Mouse (Mus musculus): ENCODE measurements around the gene Gm49510. TPM values are rescaled to one million over a fixed set of nuclear protein-coding genes. Genes with fewer than 3 reads are reported as not detected.
A peak's percentile ranks its signal among the peaks of the same experiment; 100 is the strongest.
"Not testable (repeated sequence)": the region's sequence is repeated elsewhere in the genome, so short reads cannot be mapped to it uniquely, and the experiment has no call there.

The Gm49510 gene
- polyA plus RNA-seq, 1 experiment from 2014 or later, result not detected

GRCm38 (mm10) chr15:78873803-78874435 is 25.5 kb upstream of the Gm49510 start:
- ATAC-seq (ENCODE audit: insufficient number of reproducible peaks, insufficient read depth, low FRiP score, low read depth), result no peak
- H3K4me2 ChIP-seq (ENCODE audit: low read length), result no peak overlapping the region
- peaks cover 12 to 19% of the 10 kb centered on the region in 2 experiments for H3K4me1 ChIP-seq (ENCODE audit: control insufficient read depth in 2 of 2, insufficient read depth in 2 of 2, low read length in 2 of 2)
- no peak overlapping the region for H3K9ac ChIP-seq (ENCODE audit: low read length)
- H3K27me3 ChIP-seq (ENCODE audit: control insufficient read depth, insufficient read depth, low read length), result no peaks in the 10 kb centered on the region
- H3K4me3 ChIP-seq (ENCODE audit: control insufficient read depth in 1 of 2, insufficient read depth in 1 of 2, low read depth in 1 of 2, low read length in 2 of 2), result no peak overlapping the region
- WGBS, result 43% methylated on average over 13 of the region's 13 CpGs
- no peaks in the 10 kb centered on the region for H3K9me3 ChIP-seq (ENCODE audit: control insufficient read depth, low read length)
- H3K36me3 ChIP-seq (ENCODE audit: control insufficient read depth, insufficient read depth, low read length), result no peaks in the 10 kb centered on the region
- H3K27ac ChIP-seq (replicated peaks in 1 of 2; ENCODE audit: control insufficient read depth in 1 of 2, insufficient read depth in 1 of 2, low read depth in 2 of 2, low read length in 2 of 2), result no peak overlapping the region

- Histone ChIP-seq H3K9ac (ENCODE audit: low read length) (no peak overlapping the region), H3K4me1 (ENCODE audit: control insufficient read depth in 2 of 2, insufficient read depth in 2 of 2, low read length in 2 of 2) (peaks cover 16 to 24% of the 10 kb centered on the region in 2 experiments), H3K36me3 (ENCODE audit: control insufficient read depth, insufficient read depth, low read length) (peaks cover 7% of the 10 kb centered on the region; the same call in 1 of the 2 replicates), H3K4me3 (ENCODE audit: control insufficient read depth in 1 of 2, insufficient read depth in 1 of 2, low read depth in 1 of 2, low read length in 2 of 2) (no peak overlapping the region), H3K27ac (replicated peaks in 1 of 2; ENCODE audit: control insufficient read depth in 1 of 2, insufficient read depth in 1 of 2, low read depth in 2 of 2, low read length in 2 of 2) (no peak overlapping the region), H3K4me2 (ENCODE audit: low read length) (no peak overlapping the region), H3K27me3 (ENCODE audit: control insufficient read depth, insufficient read depth, low read length) (no peaks in the 10 kb centered on the region), H3K9me3 (ENCODE audit: control insufficient read depth, low read length) (no peaks in the 10 kb centered on the region)
- WGBS, result 72% methylated on average over 8 of the region's 8 CpGs
- ATAC-seq (ENCODE audit: insufficient number of reproducible peaks, insufficient read depth, low FRiP score, low read depth), result no peak
Measured at GRCm38 (mm10) chr15:78874989-78875388, 24.5 kb upstream of the Gm49510 start.

GRCm38 (mm10) chr15:78875537-78875936 is 23.9 kb upstream of the Gm49510 start:
- 81% methylated on average over 5 of the region's 5 CpGs for WGBS

GRCm38 (mm10) chr15:78876258-78876696 is 23.2 kb upstream of the Gm49510 start:
- Histone ChIP-seq H3K9ac (ENCODE audit: low read length) (peak overlapping the region; percentile 94), H3K4me2 (ENCODE audit: low read length) (peak overlapping the region; percentile 86), H3K9me3 (ENCODE audit: control insufficient read depth, low read length) (no peaks in the 10 kb centered on the region), H3K27me3 (ENCODE audit: control insufficient read depth, insufficient read depth, low read length) (no peaks in the 10 kb centered on the region), H3K4me3 (ENCODE audit: control insufficient read depth in 1 of 2, insufficient read depth in 1 of 2, low read depth in 1 of 2, low read length in 2 of 2) (peak overlapping the region; percentile 64 to 80), H3K4me1 (ENCODE audit: control insufficient read depth in 2 of 2, insufficient read depth in 2 of 2, low read length in 2 of 2) (peaks cover 16 to 30% of the 10 kb centered on the region in 2 experiments), H3K27ac (replicated peaks in 1 of 2; ENCODE audit: control insufficient read depth in 1 of 2, insufficient read depth in 1 of 2, low read depth in 2 of 2, low read length in 2 of 2) (peak overlapping the region; percentile 97 to 99), H3K36me3 (ENCODE audit: control insufficient read depth, insufficient read depth, low read length) (peaks cover 16% of the 10 kb centered on the region)
- ATAC-seq (ENCODE audit: insufficient number of reproducible peaks, insufficient read depth, low FRiP score, low read depth), result no peak
- WGBS, result 1% methylated on average over 17 of the region's 17 CpGs

More at GRCm38 (mm10) chr15:78875537-78875936, 23.9 kb upstream of the Gm49510 start:
- no peak overlapping the region for H3K4me3 ChIP-seq (ENCODE audit: control insufficient read depth in 1 of 2, insufficient read depth in 1 of 2, low read depth in 1 of 2, low read length in 2 of 2)
- H3K4me1 ChIP-seq (ENCODE audit: control insufficient read depth in 2 of 2, insufficient read depth in 2 of 2, low read length in 2 of 2), result peaks cover 16 to 29% of the 10 kb centered on the region in 2 experiments
- ATAC-seq (ENCODE audit: insufficient number of reproducible peaks, insufficient read depth, low FRiP score, low read depth), result no peak
- peak overlapping the region; percentile 86 for H3K4me2 ChIP-seq (ENCODE audit: low read length)
- H3K36me3 ChIP-seq (ENCODE audit: control insufficient read depth, insufficient read depth, low read length), result peaks cover 10% of the 10 kb centered on the region; the same call in 1 of the 2 replicates
- no peaks in the 10 kb centered on the region for H3K27me3 ChIP-seq (ENCODE audit: control insufficient read depth, insufficient read depth, low read length)
- peak overlapping the region in 1 of 2 experiments; percentile 97; a peak in 1 of 4 replicates for H3K27ac ChIP-seq (replicated peaks in 1 of 2; ENCODE audit: control insufficient read depth in 1 of 2, insufficient read depth in 1 of 2, low read depth in 2 of 2, low read length in 2 of 2)
- H3K9ac ChIP-seq (ENCODE audit: low read length), result peak overlapping the region; percentile 94
- no peaks in the 10 kb centered on the region for H3K9me3 ChIP-seq (ENCODE audit: control insufficient read depth, low read length)

GRCm38 (mm10) chr15:78876991-78877809 is 22.3 kb upstream of the Gm49510 start, which contains the start of gene Gga1:
TSS of gene Gga1 (plus strand) at chr15:78877190.
- Histone ChIP-seq H3K4me2 (ENCODE audit: low read length) (peak within 1 kb of the TSS; percentile 86), H3K4me3 (ENCODE audit: control insufficient read depth in 1 of 2, insufficient read depth in 1 of 2, low read depth in 1 of 2, low read length in 2 of 2) (peak within 1 kb of the TSS; percentile 64 to 80), H3K36me3 (ENCODE audit: control insufficient read depth, insufficient read depth, low read length) (peaks cover 25% of the 10 kb centered on the region), H3K9ac (ENCODE audit: low read length) (peak within 1 kb of the TSS; percentile 94), H3K4me1 (ENCODE audit: control insufficient read depth in 2 of 2, insufficient read depth in 2 of 2, low read length in 2 of 2) (peaks cover 16 to 30% of the 10 kb centered on the region in 2 experiments), H3K9me3 (ENCODE audit: control insufficient read depth, low read length) (no peaks in the 10 kb centered on the region), H3K27ac (replicated peaks in 1 of 2; ENCODE audit: control insufficient read depth in 1 of 2, insufficient read depth in 1 of 2, low read depth in 2 of 2, low read length in 2 of 2) (peak within 1 kb of the TSS; percentile 97 to 99), H3K27me3 (ENCODE audit: control insufficient read depth, insufficient read depth, low read length) (no peaks in the 10 kb centered on the region)
- under 1% methylated on average over 86 of the region's 95 CpGs for WGBS
- peak; percentile 91 for ATAC-seq (ENCODE audit: insufficient number of reproducible peaks, insufficient read depth, low FRiP score, low read depth)

- Histone ChIP-seq H3K9me3 (ENCODE audit: control insufficient read depth, low read length) (no peaks in the 10 kb centered on the region), H3K36me3 (ENCODE audit: control insufficient read depth, insufficient read depth, low read length) (peaks cover 32% of the 10 kb centered on the region), H3K4me1 (ENCODE audit: control insufficient read depth in 2 of 2, insufficient read depth in 2 of 2, low read length in 2 of 2) (peaks cover 16 to 30% of the 10 kb centered on the region in 2 experiments), H3K9ac (ENCODE audit: low read length) (peak overlapping the region; percentile 94), H3K4me3 (ENCODE audit: control insufficient read depth in 1 of 2, insufficient read depth in 1 of 2, low read depth in 1 of 2, low read length in 2 of 2) (peak overlapping the region; percentile 64 to 80), H3K27ac (replicated peaks in 1 of 2; ENCODE audit: control insufficient read depth in 1 of 2, insufficient read depth in 1 of 2, low read depth in 2 of 2, low read length in 2 of 2) (peak overlapping the region; percentile 97 to 99), H3K27me3 (ENCODE audit: control insufficient read depth, insufficient read depth, low read length) (no peaks in the 10 kb centered on the region), H3K4me2 (ENCODE audit: low read length) (peak overlapping the region; percentile 86)
- 0 out of 2 replicates have a peak, but pooled peaks have one; percentile 0 for ATAC-seq (ENCODE audit: insufficient number of reproducible peaks, insufficient read depth, low FRiP score, low read depth)
- under 1% methylated on average over 17 of the region's 17 CpGs for WGBS
Measured at GRCm38 (mm10) chr15:78877810-78878390, 21.6 kb upstream of the Gm49510 start.

GRCm38 (mm10) chr15:78878792-78879516 is 20.5 kb upstream of the Gm49510 start:
- not testable (repeated sequence) for H3K4me3 ChIP-seq (ENCODE audit: control insufficient read depth in 1 of 2, insufficient read depth in 1 of 2, low read depth in 1 of 2, low read length in 2 of 2); H3K4me2 ChIP-seq (ENCODE audit: low read length); H3K27me3 ChIP-seq (ENCODE audit: control insufficient read depth, insufficient read depth, low read length); H3K9me3 ChIP-seq (ENCODE audit: control insufficient read depth, low read length); ATAC-seq (ENCODE audit: insufficient number of reproducible peaks, insufficient read depth, low FRiP score, low read depth)
- Histone ChIP-seq H3K9ac (ENCODE audit: low read length) (peak overlapping the region; percentile 30; the same call in 1 of the 2 replicates), H3K27ac (replicated peaks in 1 of 2; ENCODE audit: control insufficient read depth in 1 of 2, insufficient read depth in 1 of 2, low read depth in 2 of 2, low read length in 2 of 2) (peak overlapping the region in 1 of 2 experiments; percentile 39; a peak in 1 of 4 replicates), H3K4me1 (ENCODE audit: control insufficient read depth in 2 of 2, insufficient read depth in 2 of 2, low read length in 2 of 2) (peaks cover 15 to 29% of the 10 kb centered on the region in 2 experiments), H3K36me3 (ENCODE audit: control insufficient read depth, insufficient read depth, low read length) (peaks cover 43% of the 10 kb centered on the region)
- WGBS, result 50% methylated on average over 7 of the region's 7 CpGs
